Mouse (Mus musculus) macrophage (primary cell): ENCODE measurements around the gene Artn. TPM values are rescaled to one million over a fixed set of nuclear protein-coding genes. Genes with fewer than 3 reads are reported as not detected.

Experiments used
- H3K27ac ChIP-seq: fragments of 350-480 bp; formaldehyde crosslinking; 2 replicates; pipeline ENCODE4 v1.9.0; 2021
- H3K36me3 ChIP-seq: fragments of 350-480 bp; formaldehyde crosslinking; 2 replicates; pipeline ENCODE4 v1.9.0; 2021; ENCODE audit errors: inconsistent target
- H3K4me3 ChIP-seq: fragments of 350-480 bp; formaldehyde crosslinking; 2 replicates; pipeline ENCODE4 v1.9.0; 2021; ENCODE audit errors: inconsistent target
- H3K79me2 ChIP-seq: fragments of 350-480 bp; formaldehyde crosslinking; 2 replicates; pipeline ENCODE4 v1.9.0; 2021; ENCODE audit errors: inconsistent target
- WGBS: methylation state at CpG from one replicate; pipeline ENCODE4 v1.1.7; 2026; ENCODE audit warnings: inconsistent platforms; ENCODE audit not compliant: missing documents; 5-methylcytosine and 5-hydroxymethylcytosine counted together
- polyA plus RNA-seq: library from polyadenylated mRNA; stranded (reverse); fragments of 250-400 nt; gene quantifications from 3 replicates; pipeline ENCODE4 v1.2.4, GENCODE M21; 2018; ENCODE audit warnings: inconsistent platforms
- total RNA-seq, 78 experiments: library from RNA; depleted of rRNA; stranded (reverse); fragments of 250-400 nt; gene quantifications; 1 replicate in 9 of 78; 2 replicates in 24 of 78; 3 replicates in 43 of 78; 4 replicates in 2 of 78; pipeline ENCODE4 v1.2.4; 2018; ENCODE audit warnings: inconsistent platforms in 56 of 78

Artn gene
- under 1 TPM in 1 of 26 experiments, not detected in 25; 0.53 TPM for total RNA-seq (2018; cell fraction: chromatin; rRNA removed)
- total RNA-seq (2018; cell fraction: cytosol; rRNA removed), result not detected
- total RNA-seq (2018; cell fraction: nucleus; rRNA removed), result under 1 TPM in 2 of 26 experiments, not detected in 24; 0.25 to 0.86 TPM
- not detected in 3 replicates for polyA plus RNA-seq

DNA sequence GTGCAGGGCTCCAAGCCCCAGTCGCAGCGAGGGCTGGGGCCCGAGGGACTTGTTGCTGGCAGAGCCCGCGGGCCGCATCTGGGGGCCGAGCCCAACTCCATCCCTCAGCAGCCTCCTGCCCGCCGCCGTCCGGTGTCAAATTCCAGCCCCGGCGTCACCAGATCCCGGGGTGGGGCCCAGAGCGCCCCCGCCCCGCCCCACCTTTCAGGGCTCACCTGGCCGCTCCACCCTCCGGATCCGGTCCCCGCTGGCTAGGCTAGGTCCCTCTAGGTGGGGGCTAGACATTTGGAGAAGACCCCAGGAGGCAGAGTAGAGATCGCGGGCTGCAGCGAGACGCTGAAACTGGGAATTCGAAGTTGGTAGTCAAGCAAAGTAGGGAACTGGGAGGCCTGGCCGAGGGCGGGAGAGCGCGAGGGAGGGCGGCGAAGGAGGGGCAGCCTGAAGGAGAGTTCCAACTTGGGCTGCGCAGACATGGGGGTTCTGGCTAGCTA, at the start of gene Artn:
Gene Artn (minus strand): TSS at position 373 of the 491 bp plus-strand sequence.
- WGBS, result 10% methylated on average over 26 of the region's 33 CpGs
- H3K4me3 ChIP-seq, result no peak within 1 kb of the TSS
- no peaks in the 10 kb centered on the region for H3K36me3 ChIP-seq
- H3K79me2 ChIP-seq, result no peaks in the 10 kb centered on the region
- no peak within 1 kb of the TSS for H3K27ac ChIP-seq

DNA sequence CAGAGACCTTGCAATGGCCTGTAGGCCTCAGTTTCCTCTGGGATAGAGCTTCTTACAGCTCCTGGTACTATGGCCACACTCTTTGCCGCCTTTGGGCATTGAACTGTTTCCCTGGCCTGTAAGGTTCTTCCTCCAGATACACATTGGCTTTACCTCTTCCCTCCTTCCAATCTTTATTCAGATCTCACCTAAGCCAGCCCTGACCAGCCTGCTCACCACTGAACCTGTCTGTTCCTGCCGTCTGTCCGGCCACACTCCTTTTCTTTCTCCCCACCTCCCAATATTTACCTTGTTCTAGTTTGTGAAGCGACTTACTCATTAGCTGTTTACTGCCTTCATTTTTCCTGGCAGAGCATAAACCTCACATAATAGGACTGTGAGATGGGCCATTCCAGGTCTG, 49.6 kb upstream of the Artn start:
- WGBS, result 95% methylated on average over 4 of the region's 4 CpGs
- no peak overlapping the region for H3K27ac ChIP-seq
- H3K79me2 ChIP-seq, result no peaks in the 10 kb centered on the region
- no peaks in the 10 kb centered on the region for H3K36me3 ChIP-seq
- H3K4me3 ChIP-seq, result no peak overlapping the region

DNA sequence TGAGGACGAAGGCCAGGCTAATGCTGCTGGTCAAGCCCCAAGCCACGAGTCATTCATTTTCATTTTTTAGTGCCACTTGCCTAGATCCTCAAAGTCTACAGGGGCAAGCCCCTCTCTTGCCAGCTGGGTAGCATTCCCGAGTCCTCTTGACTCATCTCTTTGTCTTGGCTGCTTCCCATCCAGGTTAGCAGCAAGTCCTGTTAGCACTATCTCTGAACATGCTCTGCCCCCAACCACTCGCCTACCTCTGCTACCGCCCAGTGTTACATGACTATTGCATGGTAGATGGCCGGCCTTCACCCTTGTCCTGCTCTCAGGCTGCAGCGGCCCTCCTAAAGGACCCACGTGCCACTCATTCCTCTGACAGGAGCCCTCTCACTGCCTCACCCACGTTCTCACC, 48.7 kb upstream of the Artn start:
- Histone ChIP-seq H3K79me2 (no peaks in the 10 kb centered on the region), H3K4me3 (no peak overlapping the region), H3K36me3 (no peaks in the 10 kb centered on the region), H3K27ac (no peak overlapping the region)
- 94% methylated on average over 9 of the region's 9 CpGs for WGBS

DNA sequence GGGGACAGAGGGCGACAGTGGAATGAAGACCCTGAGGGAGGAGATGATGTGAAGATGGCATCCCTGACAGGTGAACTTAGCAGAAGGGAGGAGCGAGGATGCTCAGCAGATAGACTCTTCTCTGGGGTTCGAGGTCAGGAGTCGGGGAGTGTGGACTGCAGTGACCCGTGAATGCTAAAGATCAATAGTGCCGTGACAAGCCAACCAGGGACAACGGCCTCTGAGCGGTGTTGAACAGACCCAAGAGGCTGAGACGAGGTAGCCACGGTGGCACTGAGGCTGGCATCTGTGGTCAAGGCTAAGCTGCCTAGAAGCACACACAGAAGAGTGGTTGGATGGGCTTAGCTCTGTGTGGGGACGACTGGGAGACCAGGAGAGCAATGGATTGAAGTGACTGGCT, 48.3 kb upstream of the Artn start:
- H3K27ac ChIP-seq, result no peak overlapping the region
- no peaks in the 10 kb centered on the region for H3K36me3 ChIP-seq
- 92% methylated on average over 11 of the region's 11 CpGs for WGBS

DNA sequence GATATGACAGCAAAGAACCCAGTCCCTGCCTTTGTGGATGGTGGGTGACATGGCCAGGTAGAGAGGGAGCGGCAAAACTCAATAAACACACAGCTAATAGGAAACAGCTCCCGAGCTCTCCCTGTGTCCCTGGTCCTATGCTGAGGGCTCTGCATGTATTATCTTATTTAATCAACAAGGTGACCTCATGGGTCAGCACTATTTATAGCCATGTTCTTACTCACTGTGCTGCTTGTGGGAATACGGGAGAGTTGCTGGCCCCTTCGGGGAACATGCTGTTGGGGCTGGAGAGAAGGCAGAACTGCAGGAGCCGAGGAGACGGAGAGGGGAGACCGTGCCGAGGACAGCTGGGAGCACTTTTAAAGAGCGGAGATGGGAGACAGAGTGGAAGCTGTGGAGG, 47.8 kb upstream of the Artn start:
- H3K36me3 ChIP-seq, result no peaks in the 10 kb centered on the region
- H3K27ac ChIP-seq, result no peak overlapping the region
- H3K79me2 ChIP-seq, result no peaks in the 10 kb centered on the region
- H3K4me3 ChIP-seq, result no peak overlapping the region
- WGBS, result 96% methylated on average over 9 of the region's 9 CpGs

More for the DNA sequence above, 48.3 kb upstream of the Artn start:
- Histone ChIP-seq H3K79me2 (no peaks in the 10 kb centered on the region), H3K4me3 (no peak overlapping the region)

DNA sequence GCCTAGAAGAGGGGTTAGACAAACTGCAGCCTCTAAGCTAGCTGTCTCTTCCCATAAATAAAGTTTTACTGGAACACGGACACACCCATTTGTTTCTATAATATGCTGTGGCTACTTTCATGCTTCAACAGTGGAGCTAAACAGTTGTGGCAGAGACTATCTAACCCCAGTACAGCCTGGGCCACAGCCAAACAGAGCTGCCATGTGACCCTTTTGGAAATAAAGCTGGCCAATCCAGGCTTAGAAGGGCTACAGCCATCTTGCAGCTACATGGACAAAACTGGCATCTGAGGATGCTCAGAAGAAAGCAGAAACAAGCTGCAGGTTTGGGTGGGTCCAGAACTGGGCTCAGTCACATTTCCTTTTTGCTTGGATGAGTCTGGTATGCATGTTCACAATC, 46.3 kb upstream of the Artn start:
- no peaks in the 10 kb centered on the region for H3K79me2 ChIP-seq
- WGBS, result 88% methylated on average over 1 of the region's 1 CpGs
- no peak overlapping the region for H3K27ac ChIP-seq
- no peak overlapping the region for H3K4me3 ChIP-seq
- no peaks in the 10 kb centered on the region for H3K36me3 ChIP-seq

DNA sequence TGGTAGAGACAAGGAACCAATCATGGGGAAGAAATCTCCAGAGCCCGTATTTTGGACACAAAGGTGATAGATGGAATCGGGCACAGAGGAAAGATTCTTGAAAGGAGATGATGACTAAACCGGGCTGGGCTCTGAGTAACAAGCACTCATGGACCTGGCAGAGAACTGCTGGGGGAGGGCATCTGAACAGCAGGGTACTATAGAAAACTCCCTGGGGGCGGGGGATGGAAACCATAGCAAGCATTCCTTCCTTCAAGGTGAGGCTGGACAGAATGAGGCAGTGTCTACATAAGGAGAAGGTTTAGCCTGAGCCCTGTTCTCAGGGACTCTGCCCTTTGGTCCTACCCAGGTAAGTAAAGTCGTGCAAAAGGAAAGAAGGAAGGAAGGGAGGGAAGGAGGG, 45.2 kb upstream of the Artn start:
- 100% methylated on average over 4 of the region's 5 CpGs for WGBS
- no peaks in the 10 kb centered on the region for H3K36me3 ChIP-seq
- H3K27ac ChIP-seq, result no peak overlapping the region
- no peaks in the 10 kb centered on the region for H3K79me2 ChIP-seq
- no peak overlapping the region for H3K4me3 ChIP-seq

DNA sequence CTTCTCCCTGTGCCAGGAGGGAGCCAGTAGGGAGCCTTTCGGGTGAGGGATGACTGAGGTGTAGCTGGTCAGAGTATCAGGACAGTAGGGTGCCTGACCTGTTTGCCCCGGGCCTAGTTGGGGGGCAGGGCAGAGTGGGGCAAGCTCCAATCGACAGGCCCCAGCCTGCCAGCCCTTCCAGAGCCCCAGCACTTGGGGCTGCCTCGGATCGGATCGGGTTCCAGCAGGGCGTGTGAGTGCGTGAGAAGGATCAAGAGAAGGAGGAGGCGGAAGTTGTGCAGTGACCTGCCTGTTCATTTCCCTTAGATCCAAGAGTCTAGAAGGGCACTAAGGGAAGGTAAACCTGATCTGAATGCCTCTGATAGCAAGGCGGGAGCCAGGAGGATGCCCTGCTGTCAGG, 43.4 kb upstream of the Artn start:
- 90% methylated on average over 10 of the region's 10 CpGs for WGBS
- Histone ChIP-seq H3K36me3 (no peaks in the 10 kb centered on the region), H3K79me2 (no peaks in the 10 kb centered on the region), H3K27ac (no peak overlapping the region), H3K4me3 (no peak overlapping the region)

DNA sequence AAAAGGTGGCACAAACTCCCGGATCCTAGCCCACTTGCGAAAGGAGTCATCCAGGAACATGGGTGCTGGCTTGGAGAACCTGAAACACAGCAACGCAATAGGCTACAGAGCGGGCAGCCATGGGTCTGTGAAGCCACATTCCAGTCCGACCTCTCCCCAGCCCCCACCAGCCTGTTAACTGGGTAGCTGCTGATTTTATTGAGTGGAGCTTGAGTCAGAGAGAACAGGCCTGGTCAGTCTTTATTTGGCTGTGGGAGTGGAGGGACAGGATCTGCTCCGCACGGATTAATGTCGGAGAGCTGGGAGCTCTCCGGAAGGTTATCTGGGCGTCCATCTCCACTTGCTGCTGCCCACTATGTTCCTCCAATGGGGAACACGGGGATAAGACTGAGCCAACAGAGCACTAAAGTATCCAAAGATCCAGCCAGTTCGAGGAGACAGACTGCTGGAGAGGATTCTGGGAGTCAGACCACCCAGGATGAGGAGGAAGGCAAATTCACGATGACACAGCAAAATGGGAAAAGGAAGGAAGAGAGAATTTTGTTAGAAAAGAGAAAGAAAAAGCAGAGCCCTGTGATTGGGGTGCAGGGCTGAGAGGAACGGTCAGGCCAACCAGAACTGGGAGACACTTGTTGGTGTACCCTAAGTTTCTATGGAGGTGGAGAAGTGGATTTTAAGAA, 34.9 kb upstream of the Artn start:
- WGBS, result 90% methylated on average over 14 of the region's 14 CpGs

DNA sequence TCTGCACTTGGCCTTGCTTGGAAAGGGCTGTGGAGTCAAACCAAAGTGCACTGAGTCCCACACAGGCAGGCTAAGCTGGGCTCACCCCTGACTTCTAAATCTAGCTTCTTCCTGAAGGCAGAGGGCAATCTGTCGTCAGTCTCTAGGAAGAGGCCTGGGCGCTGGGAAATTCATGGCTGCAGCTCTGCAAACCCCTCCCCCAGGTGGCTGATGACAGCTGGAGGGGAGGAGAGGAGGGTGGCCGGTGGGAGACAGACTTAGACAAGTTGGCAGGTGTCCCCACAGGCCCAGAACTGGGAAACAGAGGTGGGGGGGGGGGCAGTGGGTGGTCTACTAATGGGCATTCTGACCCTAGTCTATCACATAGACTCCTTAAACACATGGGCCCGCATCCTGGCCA, 27.9 kb upstream of the Artn start:
- H3K4me3 ChIP-seq, result no peak overlapping the region
- no peak overlapping the region for H3K27ac ChIP-seq
- no peaks in the 10 kb centered on the region for H3K36me3 ChIP-seq
- 96% methylated on average over 4 of the region's 4 CpGs for WGBS
- no peaks in the 10 kb centered on the region for H3K79me2 ChIP-seq

More for the DNA sequence above, 34.9 kb upstream of the Artn start:
- Histone ChIP-seq H3K4me3 (no peak overlapping the region), H3K27ac (no peak overlapping the region), H3K79me2 (no peaks in the 10 kb centered on the region), H3K36me3 (no peaks in the 10 kb centered on the region)

DNA sequence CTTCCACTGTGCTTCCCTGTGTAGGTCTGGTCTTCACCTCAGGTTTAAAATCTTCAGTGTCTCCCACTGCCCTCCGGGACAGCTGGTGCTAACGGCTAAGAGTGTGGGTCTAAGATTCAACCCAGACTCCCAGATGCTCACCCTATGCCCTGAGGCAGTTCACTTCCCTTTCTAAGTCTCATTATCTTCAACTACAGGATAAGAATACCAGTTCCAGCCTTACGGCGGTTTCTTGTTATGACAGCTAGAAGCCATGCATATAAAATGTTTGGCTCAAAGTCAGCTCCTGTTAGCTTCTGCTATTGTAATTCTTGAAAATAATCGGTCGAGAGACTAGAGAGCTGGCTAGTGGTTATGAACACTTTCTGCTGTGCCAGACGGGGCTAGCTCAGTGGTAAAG, 17.9 kb upstream of the Artn start:
- WGBS, result 94% methylated on average over 7 of the region's 7 CpGs
- H3K27ac ChIP-seq, result no peak overlapping the region
- no peaks in the 10 kb centered on the region for H3K36me3 ChIP-seq
- no peaks in the 10 kb centered on the region for H3K79me2 ChIP-seq
- no peak overlapping the region for H3K4me3 ChIP-seq

DNA sequence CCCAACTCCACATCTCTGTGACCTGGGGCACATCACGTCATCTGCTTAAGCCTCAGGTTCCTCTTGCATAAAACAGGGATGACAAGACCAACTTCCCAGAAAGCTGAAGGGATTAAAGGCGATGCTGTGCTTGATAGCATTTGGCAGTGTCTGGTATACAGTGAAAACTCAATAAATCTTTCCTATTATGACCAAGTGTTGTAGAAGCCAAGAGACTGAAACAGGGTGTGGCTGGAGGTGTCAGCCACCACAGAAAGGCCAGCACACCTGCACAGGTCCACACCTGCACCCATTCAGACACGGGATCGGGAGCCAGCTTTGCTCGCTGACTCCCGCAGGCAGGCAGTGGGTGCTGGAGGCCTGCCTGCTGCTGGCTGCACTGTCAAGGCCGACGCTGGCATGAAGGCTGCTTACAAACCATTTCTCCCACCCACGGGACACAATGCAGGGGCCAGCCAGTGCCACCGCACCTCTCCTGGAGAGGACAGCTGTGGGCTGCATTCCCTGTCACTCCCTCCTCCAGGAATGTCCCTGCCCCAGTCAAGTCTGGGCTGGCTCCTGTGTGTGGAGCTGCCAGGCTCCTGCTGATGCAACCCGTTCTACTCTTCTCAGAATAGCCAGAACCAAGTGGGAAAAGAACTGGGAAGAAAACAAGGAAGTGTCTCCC, 17.2 kb upstream of the Artn start:
- Histone ChIP-seq H3K27ac (no peak overlapping the region), H3K4me3 (no peak overlapping the region), H3K79me2 (no peaks in the 10 kb centered on the region), H3K36me3 (no peaks in the 10 kb centered on the region)
- over 99% methylated on average over 10 of the region's 11 CpGs for WGBS

DNA sequence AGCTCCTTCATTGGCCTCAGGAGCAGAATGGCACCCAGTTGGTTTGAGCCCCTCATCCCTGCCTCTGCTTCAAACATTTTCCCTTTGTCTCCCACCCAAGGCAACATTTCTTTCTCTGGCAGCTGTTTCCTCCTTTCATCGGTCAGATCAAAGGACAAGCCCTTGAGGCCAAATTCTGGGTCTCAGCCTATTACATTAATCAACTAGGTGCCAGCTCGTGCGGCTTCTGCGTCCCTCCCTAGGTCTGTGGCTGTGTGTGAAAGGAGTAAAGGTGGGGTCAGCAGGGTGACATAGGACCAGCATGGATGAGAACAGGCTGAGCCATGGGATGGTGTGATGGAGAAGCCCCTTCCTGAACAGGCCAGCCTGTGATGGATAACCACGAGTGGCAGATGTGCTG, 13.8 kb upstream of the Artn start:
- H3K79me2 ChIP-seq, result no peaks in the 10 kb centered on the region
- no peaks in the 10 kb centered on the region for H3K36me3 ChIP-seq
- no peak overlapping the region for H3K27ac ChIP-seq
- H3K4me3 ChIP-seq, result no peak overlapping the region
- 81% methylated on average over 5 of the region's 5 CpGs for WGBS

DNA sequence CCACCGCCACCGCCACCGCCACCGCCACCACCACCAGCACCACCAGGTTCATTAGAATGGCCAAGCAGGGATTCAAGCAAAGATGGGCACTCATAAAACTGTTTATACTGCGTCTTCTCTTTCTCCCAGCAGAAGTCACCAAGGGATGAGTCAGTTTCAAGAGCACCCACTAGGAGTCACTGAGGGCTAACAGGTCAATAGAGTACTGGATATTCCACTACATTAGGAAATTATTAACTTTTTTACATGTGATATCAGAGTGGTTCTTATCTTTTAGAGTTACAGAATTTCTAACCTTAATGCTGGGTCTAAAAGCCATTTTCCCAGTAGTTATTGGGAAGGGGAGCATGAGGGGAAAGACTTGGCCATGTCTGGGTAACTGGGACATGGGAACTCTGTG, 7.4 kb upstream of the Artn start:
- Histone ChIP-seq H3K79me2 (no peaks in the 10 kb centered on the region), H3K4me3 (no peak overlapping the region), H3K27ac (no peak overlapping the region), H3K36me3 (no peaks in the 10 kb centered on the region)
- 98% methylated on average over 4 of the region's 5 CpGs for WGBS

DNA sequence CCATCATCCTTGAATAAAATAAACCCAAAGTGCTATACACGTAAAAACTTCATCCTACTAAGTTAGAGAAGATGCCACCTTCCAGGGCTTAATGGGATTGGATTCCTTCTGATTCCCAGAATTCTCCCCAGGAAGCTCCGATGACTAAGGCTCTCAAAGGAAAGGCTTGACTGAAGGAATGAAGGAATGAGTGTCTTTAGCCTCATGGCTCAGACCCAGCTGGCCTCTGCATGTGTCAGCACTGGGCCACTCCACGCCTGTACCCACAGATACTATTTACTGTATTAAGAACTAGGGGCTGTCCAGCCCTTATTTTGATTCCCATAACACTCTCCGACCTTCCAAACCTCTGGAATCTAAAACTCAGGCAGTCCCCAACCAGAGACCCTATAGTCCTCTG, 4.5 kb upstream of the Artn start:
- 90% methylated on average over 4 of the region's 4 CpGs for WGBS
- Histone ChIP-seq H3K27ac (no peak overlapping the region), H3K79me2 (no peaks in the 10 kb centered on the region), H3K36me3 (no peaks in the 10 kb centered on the region), H3K4me3 (no peak overlapping the region)
